Mouse (Mus musculus) granulocyte monocyte progenitor cell, adult 5-6 weeks (primary cell): ENCODE data around the gene Ksr1. TPM values are rescaled to one million over a fixed set of nuclear protein-coding genes. Genes with fewer than 3 reads are reported as not detected.
"Not testable (repeated sequence)": the region's sequence is repeated elsewhere in the genome, so short reads cannot be mapped to it uniquely, and the experiment has no call there.

ENCODE experiments used
- ATAC-seq: replicated peaks from 2 replicates; pipeline ENCODE4 v1.8.0; 2016; ENCODE audit warnings: mild to moderate bottlenecking, moderate TSS enrichment, inconsistent platforms; ENCODE audit not compliant: poor library complexity, severe bottlenecking
- total RNA-seq, 2 experiments: library from RNA; stranded (forward) in 1 of 2; stranded (reverse) in 1 of 2; fragments of 200-712, 200-1000 nt in 1 of 2; fragments of >200 nt in 1 of 2; fragmentation: Nextera tagmentation in 1 of 2; gene quantifications; 2 replicates each; pipeline ENCODE4 v1.2.3; 2014 to 2017

Gene Ksr1
- total RNA-seq, 2 experiments from 2014 or later, result 5.4 to 8.1 TPM

- ATAC-seq, result no peak
Observed at GRCm38 (mm10) chr11:79019839-79020534, 126.2 kb downstream of the Ksr1 start.

DNA sequence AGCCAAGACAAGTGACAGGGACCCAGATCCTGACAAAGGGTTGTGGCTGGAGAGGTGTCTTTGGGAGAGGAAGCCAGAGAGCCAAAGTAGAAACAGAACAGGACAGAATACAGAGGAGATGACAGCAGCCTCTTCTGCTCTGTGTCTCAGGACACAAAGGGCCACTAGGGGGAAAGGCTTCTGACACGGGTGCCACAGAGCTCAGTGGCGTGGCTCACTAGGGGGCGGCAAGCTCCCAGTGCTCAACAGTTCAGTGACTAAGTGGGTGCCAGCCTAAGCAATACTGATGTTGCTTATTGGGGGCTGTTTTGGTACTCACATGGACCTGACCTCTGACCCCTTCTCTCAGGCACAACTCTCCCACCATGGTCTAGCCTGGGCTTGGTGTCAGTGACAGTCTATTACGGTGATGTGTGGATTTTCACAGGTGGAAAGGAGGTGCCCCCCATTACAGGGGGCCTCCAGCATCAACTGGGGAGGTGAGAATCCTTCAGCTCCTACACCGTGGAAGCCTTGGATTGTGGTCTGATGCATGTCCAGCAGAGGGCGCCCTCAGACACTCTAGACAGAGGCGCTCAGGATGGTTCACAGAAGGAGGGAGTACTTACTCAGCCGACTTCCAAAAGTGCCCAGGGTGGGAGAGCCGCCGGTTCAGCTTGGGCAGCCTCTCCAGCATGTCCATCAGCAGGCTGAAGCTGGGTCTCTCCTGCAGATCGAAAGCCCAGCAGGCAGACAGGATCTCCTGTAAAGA lies 127.1 kb downstream of the Ksr1 start:
- peak; percentile 23; the same call in 1 of the 2 replicates for ATAC-seq

- peak; percentile 47 for ATAC-seq
Observed at GRCm38 (mm10) chr11:79017161-79017606, 129.0 kb downstream of the Ksr1 start.

GRCm38 (mm10) chr11:79016236-79016635 lies 130.0 kb downstream of the Ksr1 start:
- no peak for ATAC-seq

DNA sequence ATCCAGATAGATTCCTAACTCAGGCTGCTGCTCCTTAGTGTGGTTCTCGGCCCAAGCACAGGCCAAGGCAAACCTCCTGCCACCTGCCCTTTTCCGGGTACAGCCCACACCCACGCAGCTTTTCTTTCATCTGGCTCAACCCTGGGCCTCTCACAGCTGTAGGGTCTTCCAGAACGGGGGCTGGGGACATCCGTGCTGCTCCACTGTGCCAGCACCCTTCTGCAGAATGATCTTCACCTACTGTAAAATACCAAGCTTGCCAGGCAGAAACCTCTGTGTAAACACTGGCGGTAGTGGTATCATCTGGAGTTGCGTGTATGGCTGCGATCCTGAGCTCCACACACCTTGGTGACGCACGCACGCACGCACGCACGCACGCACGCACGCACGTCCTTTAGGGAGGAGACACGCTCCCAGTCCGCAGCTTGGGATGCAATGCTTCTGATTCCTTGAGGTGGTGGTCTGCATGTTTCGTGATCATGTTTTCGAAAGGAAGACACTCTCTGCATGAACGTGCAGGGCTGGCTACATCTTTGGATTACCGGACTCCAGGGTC lies 130.5 kb downstream of the Ksr1 start:
- ATAC-seq, result no peak

DNA sequence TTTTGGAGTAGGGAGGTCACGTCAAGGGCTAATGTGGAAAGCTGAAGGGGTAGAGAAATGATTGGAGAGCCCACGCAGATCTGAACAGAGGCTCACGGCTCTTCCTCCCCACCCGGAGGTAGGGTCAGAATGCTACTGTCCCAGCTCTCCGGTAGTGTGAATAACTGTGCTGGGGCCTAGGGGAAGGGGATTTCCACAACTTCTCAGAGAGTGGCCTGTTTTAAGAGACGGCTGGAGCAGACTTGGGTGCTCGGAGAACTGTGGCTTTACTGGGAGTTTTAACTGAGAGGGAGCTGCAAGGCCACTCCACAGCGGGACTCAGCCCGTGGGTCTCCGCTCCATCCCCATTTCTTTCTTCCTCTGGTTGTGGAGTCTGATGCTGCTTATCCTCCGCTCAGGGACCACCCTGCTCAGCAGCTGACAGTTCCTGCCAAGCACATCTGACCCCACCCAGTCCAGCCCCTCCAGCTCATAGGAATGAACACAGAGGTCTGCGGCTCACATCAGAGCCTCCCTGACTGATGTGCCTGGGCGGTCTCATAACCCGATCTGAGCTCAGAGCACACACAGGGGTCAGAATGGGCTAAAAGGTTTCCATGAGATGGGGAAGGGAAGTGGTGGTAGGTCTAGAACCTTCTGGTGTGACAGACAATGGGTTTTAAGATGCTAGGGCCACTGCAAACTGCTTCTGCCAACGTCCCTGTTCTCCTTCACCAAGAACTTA lies 131.4 kb downstream of the Ksr1 start:
- ATAC-seq, result no peak

GRCm38 (mm10) chr11:79013806-79014205 lies 132.4 kb downstream of the Ksr1 start:
- no peak for ATAC-seq

DNA sequence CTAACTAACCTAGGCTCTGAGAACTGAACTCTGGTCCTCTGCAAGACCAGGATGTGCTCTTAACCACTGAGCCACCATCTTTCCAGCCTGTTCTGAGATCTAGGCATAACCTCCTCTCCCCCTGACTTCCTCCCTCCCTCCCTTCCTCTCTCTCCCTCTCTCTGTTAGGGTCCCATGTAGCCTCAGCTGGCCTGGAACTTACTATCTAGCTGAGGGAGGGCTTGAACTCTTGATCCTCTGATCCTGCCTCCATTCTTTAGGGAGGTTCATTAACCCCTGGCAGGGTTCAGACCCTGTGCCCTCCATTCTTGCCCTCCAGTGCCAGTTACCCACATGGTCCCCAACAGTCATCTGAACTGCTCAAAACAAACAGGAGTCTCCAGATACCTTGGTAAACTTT lies 133.2 kb downstream of the Ksr1 start:
- ATAC-seq, result no peak

GRCm38 (mm10) chr11:79012529-79012928 lies 133.7 kb downstream of the Ksr1 start:
- no peak for ATAC-seq

DNA sequence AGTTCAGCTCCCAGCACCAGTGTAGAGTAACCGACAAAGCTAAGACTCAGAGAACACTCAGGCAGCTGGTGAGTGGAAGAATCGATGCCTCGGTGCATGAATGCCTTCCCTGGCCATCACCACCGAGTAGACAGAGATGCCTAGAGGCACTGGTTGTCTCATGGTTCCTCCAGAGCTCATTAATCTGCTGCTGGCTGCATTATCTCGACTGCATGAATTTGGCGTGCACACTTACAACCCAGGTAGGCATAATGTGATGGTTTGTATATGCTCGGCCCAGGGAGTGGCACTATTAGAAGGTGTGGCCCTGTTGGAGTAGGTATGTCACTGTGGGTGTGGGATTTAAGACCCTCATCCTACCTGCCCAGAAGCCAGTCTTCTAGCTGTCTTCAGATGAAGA lies 137.3 kb downstream of the Ksr1 start:
- no peak for ATAC-seq

GRCm38 (mm10) chr11:79008007-79008775 lies 138.0 kb downstream of the Ksr1 start:
- ATAC-seq, result no peak

GRCm38 (mm10) chr11:79007356-79007755 lies 138.9 kb downstream of the Ksr1 start:
- not testable (repeated sequence) for ATAC-seq

DNA sequence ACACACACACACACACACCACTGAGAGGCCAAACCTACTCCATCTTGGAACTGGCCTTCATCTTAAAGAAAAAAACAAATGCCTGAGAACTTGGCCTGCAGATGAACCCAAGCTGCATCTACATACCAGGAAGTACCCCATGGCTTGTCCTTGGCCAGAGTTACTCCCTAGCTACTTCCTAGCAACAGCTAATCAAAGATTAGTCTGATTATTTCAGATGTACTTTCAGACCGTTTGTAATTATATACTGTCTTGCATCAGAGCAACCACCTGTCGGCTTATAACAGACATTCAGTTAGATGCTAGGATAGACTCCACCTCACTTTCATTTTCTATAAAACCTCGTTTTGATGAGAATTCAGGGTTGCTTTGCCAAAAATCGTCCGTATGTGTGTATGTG lies 139.8 kb downstream of the Ksr1 start:
- ATAC-seq, result no peak

DNA sequence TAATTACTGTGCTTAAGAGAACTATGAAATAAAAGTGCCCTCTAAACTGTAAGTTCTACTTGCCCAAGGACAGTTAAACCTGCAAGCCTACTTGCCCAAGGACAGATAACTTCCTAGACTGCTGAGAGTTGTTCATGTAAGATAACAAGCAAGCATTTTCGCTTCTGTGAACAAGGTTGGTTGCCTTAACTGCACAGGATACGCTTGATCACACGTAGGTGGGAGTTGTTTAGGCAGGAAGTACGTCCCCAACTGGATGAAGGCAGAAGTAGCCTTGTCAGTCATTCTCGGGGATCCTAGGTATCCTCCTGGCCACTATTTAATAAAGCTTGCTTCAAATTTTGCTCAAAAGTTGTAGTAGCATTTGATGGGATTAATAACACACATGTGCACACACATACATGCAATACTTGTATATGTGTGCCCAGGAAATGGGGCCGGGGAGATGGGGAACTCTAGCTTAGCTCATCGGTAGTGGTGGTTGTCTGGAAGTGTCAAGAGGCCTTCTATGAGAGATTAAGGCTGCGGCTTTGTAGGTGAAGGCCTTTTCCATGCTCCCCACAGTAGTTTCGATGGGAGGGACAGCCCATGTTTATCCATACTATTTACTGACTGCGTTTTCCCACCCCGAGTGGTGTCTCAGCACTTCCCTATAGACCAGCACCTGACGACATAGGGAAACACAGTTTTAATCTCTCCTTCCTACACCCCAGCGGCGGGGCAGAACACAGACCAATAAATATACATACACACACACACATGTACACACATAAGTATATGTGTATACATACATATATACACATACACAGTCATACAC lies 140.4 kb downstream of the Ksr1 start:
- ATAC-seq, result no peak

- no peak for ATAC-seq
Observed at GRCm38 (mm10) chr11:79003769-79004638, 142.2 kb downstream of the Ksr1 start.

DNA sequence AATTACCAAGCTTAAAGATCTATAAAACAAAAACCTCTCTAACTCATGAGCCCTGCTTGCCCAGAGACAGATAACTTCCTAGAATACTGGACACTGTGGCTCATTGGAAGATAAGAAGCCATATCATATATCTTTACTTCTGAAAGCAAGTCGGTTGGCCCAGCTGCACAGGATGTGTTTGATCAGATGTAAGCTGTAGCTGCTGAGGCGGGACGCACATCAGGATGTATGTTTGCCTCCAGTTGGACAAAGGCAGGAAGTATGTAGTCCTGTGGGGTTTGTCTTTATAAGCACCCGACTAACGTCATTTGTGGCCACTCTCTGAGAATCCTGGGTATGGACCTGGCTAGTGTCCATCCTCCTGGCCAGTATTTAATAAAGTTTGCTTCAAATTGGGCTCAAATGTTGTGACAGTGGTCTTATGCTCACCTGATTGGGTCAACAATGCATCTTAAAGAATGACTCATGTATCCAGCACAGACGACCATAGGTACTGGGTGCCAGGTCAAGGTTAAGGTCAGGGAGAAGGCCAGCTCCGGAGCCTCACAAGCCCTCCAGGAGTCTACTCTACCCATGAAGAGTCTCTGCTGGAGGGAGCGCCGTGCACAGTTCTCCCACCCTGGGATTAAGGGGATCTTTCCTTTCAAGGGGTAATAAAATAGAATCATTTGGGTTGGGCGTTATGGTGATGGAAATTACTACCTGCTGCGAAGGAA lies 143.0 kb downstream of the Ksr1 start:
- ATAC-seq, result peak; percentile 50

DNA sequence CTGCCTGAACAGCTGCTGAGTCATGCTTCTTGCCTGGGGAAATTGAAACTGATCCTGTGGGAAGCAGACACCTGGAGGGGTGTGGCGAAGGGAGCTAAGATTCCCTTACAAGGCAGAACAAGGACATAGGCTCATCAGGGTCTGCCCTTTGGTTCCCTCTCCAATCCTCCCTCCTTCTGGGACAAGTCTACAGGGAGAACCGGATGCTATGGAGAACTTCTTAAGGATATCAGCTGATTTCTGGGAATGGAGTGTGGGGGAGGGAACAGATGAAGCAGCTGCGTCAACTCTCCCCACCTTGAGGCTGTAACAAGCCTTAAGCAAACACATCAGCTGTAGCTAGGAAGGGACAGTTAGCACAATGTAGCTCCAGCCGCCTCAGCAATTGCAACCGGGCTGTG lies 143.7 kb downstream of the Ksr1 start:
- ATAC-seq, result no peak

DNA sequence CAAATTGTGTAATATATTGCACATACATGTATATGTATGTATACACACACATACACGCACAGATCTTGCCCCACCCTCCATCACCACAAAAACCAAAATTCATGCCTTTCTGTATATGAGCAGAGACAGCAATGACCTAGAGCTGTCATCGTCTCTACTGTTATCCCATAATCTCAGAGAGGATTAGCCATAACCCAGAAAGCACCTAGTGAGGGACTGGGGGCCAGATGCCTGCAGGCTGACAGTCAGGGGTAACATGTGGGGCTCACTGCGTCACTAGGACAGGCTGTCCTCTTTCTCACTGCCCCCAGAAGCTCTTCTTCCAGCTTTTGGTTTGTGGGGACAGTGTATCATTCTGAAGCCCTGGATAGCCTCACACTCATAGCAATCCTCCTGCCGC lies 144.3 kb downstream of the Ksr1 start:
- ATAC-seq, result no peak
